In genomic region chr11:108344759-108345158, GRCm38 (mm10) we compare ENCODE assay signal across 11 mouse cellular contexts. TPM values are rescaled to one million over a fixed set of nuclear protein-coding genes. Genes with fewer than 3 reads are reported as not detected.
DNase-seq lines count a peak whose midpoint lies in the region; ATAC-seq lines count a peak whose summit lies in the region.
"Had no signal": no experiment of that assay in that cellular context is flagged by ENCODE, and none has a peak within 500 bp of the region (broad histone marks: within the 10 kb centered on the region; RNA-seq: fewer than 3 reads in every experiment).

No protein-coding gene starts in this region.

- intact Hi-C loops in heart, postnatal 25 days (cut with DNase I): loop anchor here (5.0 kb wide), 3 partner anchors 77 to 207 kb away; no protein-coding TSS in a partner anchor
- intact Hi-C loops in gastrocnemius, postnatal 14 days (cut with DNase I; ENCODE audit: low total_unique reads): no loop called here

- H3K4me3 ChIP-seq in heart, embryonic 15.5 days: peak overlapping the region; percentile 75
- peak overlapping the region; percentile 91 for H3K4me3 ChIP-seq in embryonic facial prominence, embryonic 10.5 days
- H3K4me3 ChIP-seq in hindbrain, embryonic 13.5 days: peak overlapping the region; percentile 76
- peak overlapping the region; percentile 89 for H3K4me3 ChIP-seq in midbrain, embryonic 10.5 days

- no peaks in the 10 kb centered on the region for H3K36me3 ChIP-seq in heart, embryonic 15.5 days
- no peaks in the 10 kb centered on the region for H3K36me3 ChIP-seq in embryonic facial prominence, embryonic 10.5 days (replicated peaks)
- no peaks in the 10 kb centered on the region for H3K36me3 ChIP-seq in hindbrain, embryonic 13.5 days
- no peaks in the 10 kb centered on the region for H3K36me3 ChIP-seq in midbrain, embryonic 10.5 days

- peaks cover 16% of the 10 kb centered on the region for H3K4me1 ChIP-seq in heart, embryonic 15.5 days (replicated peaks)
- peaks cover 26% of the 10 kb centered on the region for H3K4me1 ChIP-seq in embryonic facial prominence, embryonic 10.5 days
- H3K4me1 ChIP-seq in hindbrain, embryonic 13.5 days (replicated peaks): peaks cover 32% of the 10 kb centered on the region
- peaks cover 35% of the 10 kb centered on the region for H3K4me1 ChIP-seq in midbrain, embryonic 10.5 days

- H3K27ac ChIP-seq in heart, embryonic 15.5 days: no peak overlapping the region
- no peak overlapping the region for H3K27ac ChIP-seq in embryonic facial prominence, embryonic 10.5 days (replicated peaks)
- no peak overlapping the region for H3K27ac ChIP-seq in hindbrain, embryonic 13.5 days
- H3K27ac ChIP-seq in midbrain, embryonic 10.5 days (replicated peaks): no peak overlapping the region

- H3K9ac ChIP-seq in heart, embryonic 15.5 days: no peak overlapping the region
- H3K9ac ChIP-seq in hindbrain, embryonic 13.5 days: peak overlapping the region; percentile 88

- no peaks in the 10 kb centered on the region for H3K27me3 ChIP-seq in heart, embryonic 15.5 days
- H3K27me3 ChIP-seq in embryonic facial prominence, embryonic 10.5 days (replicated peaks; ENCODE audit: low read depth, poor library complexity, severe bottlenecking): peaks cover 47% of the 10 kb centered on the region
- H3K27me3 ChIP-seq in hindbrain, embryonic 13.5 days: peaks cover 20% of the 10 kb centered on the region
- H3K27me3 ChIP-seq in midbrain, embryonic 10.5 days (ENCODE audit: low read depth, poor library complexity, severe bottlenecking): peaks cover 59% of the 10 kb centered on the region

- WGBS in heart, embryonic 15.5 days: 70% methylated on average over 8 of the region's 8 CpGs
- 57% methylated on average over 8 of the region's 8 CpGs for WGBS in embryonic facial prominence, embryonic 10.5 days
- 43% methylated on average over 8 of the region's 8 CpGs for WGBS in hindbrain, embryonic 13.5 days
- WGBS in midbrain, embryonic 10.5 days: 54% methylated on average over 8 of the region's 8 CpGs

- H3K4me2 ChIP-seq in heart, embryonic 15.5 days: peak overlapping the region; percentile 94
- peak overlapping the region; percentile 100 for H3K4me2 ChIP-seq in hindbrain, embryonic 13.5 days

- no peak for DNase-seq in heart, postnatal 25 days (ENCODE audit: low spot score)
- DNase-seq in embryonic facial prominence, embryonic 10.5 days (ENCODE audit: low spot score): no peak
- DNase-seq in midbrain, embryonic 10.5 days (ENCODE audit: low spot score): no peak
- DNase-seq in spleen, postnatal 10 days (ENCODE audit: low spot score in 2 of 2): no peak
- no peak for DNase-seq in urinary bladder, adult 2 months (ENCODE audit: low spot score)
- no peak for DNase-seq in gastrocnemius, postnatal 14 days
- DNase-seq: adrenal gland, postnatal 36 days; thymus, adult 18-20 months had no signal

- no peaks in the 10 kb centered on the region for H3K9me3 ChIP-seq in heart, embryonic 15.5 days (replicated peaks)
- H3K9me3 ChIP-seq in embryonic facial prominence, embryonic 10.5 days: no peaks in the 10 kb centered on the region
- H3K9me3 ChIP-seq in hindbrain, embryonic 13.5 days: no peaks in the 10 kb centered on the region
- H3K9me3 ChIP-seq in midbrain, embryonic 10.5 days (replicated peaks): no peaks in the 10 kb centered on the region

- no peak for ATAC-seq in heart, embryonic 15.5 days (replicated peaks; ENCODE audit: insufficient number of reproducible peaks, insufficient read depth, low FRiP score, low read depth)
- no peak for ATAC-seq in hindbrain, embryonic 13.5 days (ENCODE audit: low FRiP score)

RNA-seq across cellular contexts. Expression of gene Prkca, which starts 1.0 kb away (rescaled TPM):
- 13.7 and 16.4 TPM in 2 replicates for polyA plus RNA-seq in heart, embryonic 15.5 days (2015; fragmentation: Nextera tagmentation; extraction: Ambion mirVana)
- 10 to 100 TPM; 39.0 to 39.7 TPM for total RNA-seq in heart, postnatal 25 days (2021)
- polyA plus RNA-seq in embryonic facial prominence, embryonic 10.5 days (2016; fragmentation: Nextera tagmentation; extraction: Ambion mirVana): 3.4 TPM in 2 replicates
- 7.1 and 7.7 TPM in 2 replicates for polyA plus RNA-seq in hindbrain, embryonic 13.5 days (2015; fragmentation: Nextera tagmentation; extraction: Ambion mirVana)
- 2.5 and 2.6 TPM in 2 replicates for polyA plus RNA-seq in midbrain, embryonic 10.5 days (2016; fragmentation: Nextera tagmentation; extraction: Ambion mirVana)
- polyA plus RNA-seq in urinary bladder, adult 2 months (2012; rRNA removed): 16.4 and 20.6 TPM in 2 replicates
- 10 to 100 TPM; 41.4 to 42.5 TPM for total RNA-seq in gastrocnemius, postnatal 14 days (2021)

RNA-seq across cellular contexts. Expression of gene Apoh, which starts 1.6 kb away (rescaled TPM):
- polyA plus RNA-seq in heart, embryonic 15.5 days (2015; fragmentation: Nextera tagmentation; extraction: Ambion mirVana): 0.48 and 3.9 TPM in 2 replicates
- under 1 TPM; 0.28 to 0.42 TPM for total RNA-seq in heart, postnatal 25 days (2021)
- not detected in 2 replicates for polyA plus RNA-seq in embryonic facial prominence, embryonic 10.5 days (2016; fragmentation: Nextera tagmentation; extraction: Ambion mirVana)
- 0.14 and 0.66 TPM in 2 replicates for polyA plus RNA-seq in hindbrain, embryonic 13.5 days (2015; fragmentation: Nextera tagmentation; extraction: Ambion mirVana)
- polyA plus RNA-seq in midbrain, embryonic 10.5 days (2016; fragmentation: Nextera tagmentation; extraction: Ambion mirVana): not detected in 2 replicates
- 0.17 and 0.62 TPM in 2 replicates for polyA plus RNA-seq in urinary bladder, adult 2 months (2012; rRNA removed)
- 1 to 10 TPM in 1 of 2 experiments, under 1 TPM in 1; 0.42 to 1.3 TPM for total RNA-seq in gastrocnemius, postnatal 14 days (2021)
- polyA plus RNA-seq: erythroblast, embryonic 14.5 days had no signal
